Mouse (Mus musculus) retina, embryonic 14.5 days (tissue): ENCODE measurements around the gene Hdac5.
A peak's percentile ranks its signal among the peaks of the same experiment; 100 is the strongest.
"Not testable (repeated sequence)": the region's sequence is repeated elsewhere in the genome, so short reads cannot be mapped to it uniquely, and the experiment has no call there.

Source experiments
- DNase-seq: peaks from one replicate; pipeline ENCODE4 v3.0.0-alpha.2; 2015; ENCODE audit warnings: low spot score

Hdac5 gene

DNA sequence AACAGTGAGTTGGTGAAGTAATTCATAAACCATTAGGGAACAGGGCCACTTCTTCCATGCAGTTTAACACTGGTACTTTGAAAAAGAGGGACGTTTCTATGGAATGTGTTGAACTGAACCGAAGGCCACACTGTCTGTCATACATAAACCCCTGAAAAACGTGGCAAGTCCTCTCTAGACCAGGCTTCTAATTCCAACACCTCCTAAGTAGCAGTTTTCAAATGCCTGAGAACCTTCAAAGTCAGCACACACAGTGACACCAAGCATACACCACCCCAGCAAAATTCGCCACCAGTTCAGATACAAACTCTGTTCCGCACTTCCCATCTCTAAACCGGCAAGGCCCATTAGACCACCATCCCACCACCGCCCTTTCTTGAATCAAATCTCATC is 45.7 kb downstream of the Hdac5 start:
- DNase-seq = no peak

DNA sequence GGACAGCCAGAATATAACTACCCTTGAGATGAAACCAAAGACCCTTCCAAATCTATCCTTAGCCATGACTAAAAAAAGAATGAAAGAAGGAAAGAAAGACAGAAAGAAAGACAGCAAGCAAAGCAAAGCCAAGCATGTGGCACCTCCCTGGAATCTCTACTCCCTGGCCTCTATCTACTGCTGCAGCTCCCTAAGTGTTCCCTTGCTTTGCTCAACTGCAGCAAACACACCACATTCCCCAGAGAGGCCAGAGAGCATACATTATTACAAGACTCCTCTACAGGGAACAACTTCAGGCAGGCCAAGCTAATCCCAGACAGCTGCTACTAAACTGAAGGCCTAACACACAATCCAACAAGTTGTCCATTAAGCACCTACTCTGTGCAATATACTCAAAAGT is 50.1 kb downstream of the Hdac5 start:
- DNase-seq = no peak

DNA sequence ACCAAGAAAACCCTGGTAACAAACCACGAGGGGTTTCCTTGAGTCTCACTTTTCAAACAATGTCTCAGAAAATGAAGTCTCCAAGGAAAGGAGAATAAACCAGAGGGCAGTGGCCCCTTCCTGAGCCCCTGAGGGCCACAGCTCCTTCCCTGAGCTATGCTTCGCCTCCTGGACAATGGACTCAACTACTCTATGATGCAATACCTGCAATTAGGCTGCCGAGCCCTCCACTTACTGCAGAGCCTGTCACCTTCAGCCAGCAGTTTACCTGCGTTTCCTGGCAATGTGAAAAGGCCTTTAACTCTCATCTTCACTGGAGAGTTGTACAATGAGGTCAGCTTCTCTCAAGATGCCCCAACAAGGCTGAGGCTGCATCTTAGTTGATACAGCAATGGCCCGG is 61.3 kb downstream of the Hdac5 start:
- no peak for DNase-seq

DNA sequence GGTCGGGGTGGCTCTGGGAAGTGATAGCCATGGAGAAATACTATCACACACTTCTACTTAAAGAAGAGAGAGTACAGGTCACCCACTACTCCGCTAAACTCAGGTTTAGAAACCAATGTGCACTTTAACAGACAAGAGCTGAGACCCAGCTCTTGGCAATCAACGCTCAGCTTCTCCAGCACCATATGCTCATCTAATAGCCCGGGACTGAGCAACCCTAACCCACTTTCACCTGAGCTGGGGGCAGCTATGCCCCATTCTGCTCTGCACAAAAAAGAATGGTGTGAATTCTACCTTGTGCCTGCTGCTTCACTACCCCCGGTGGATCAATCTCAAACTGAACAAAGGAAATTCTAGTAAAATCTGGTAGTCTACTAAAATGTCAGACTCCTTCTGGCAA is 62.4 kb downstream of the Hdac5 start:
- DNase-seq = no peak

DNA sequence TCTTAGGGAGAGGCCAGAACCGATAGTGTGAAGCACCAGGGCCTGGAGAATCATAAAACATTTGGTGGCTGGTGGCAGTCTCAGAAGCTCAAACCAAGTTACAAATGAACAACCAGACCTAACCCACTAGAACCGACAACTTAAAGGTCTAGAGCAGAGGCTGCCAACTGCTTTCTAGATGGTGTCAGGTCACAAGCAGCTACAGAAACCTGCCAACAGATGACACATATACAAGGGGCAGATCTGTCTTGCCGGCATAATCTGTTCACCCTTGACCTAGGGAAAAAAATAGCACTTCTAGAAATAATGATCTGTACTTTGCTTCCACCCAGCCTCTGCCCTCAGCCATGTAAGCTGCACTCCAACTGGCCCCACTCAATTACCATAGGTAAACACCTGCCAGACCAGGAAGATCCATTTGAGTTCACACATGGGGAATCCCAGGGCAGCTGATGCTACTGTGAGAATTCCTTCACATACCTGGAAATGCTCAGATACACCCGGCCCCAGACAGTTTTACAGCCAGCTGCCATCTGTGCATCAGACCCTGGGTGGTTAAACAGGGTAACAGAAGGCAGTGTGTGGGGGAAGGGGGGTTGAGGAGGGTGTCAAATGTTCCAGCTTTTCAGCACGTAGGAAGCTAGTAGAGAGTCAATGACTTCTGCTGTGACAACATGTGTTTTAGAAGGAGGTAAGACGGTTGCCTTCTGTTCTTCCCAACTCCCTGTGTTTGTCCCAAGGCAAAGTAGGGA is 63.8 kb downstream of the Hdac5 start:
- DNase-seq = no peak

DNA sequence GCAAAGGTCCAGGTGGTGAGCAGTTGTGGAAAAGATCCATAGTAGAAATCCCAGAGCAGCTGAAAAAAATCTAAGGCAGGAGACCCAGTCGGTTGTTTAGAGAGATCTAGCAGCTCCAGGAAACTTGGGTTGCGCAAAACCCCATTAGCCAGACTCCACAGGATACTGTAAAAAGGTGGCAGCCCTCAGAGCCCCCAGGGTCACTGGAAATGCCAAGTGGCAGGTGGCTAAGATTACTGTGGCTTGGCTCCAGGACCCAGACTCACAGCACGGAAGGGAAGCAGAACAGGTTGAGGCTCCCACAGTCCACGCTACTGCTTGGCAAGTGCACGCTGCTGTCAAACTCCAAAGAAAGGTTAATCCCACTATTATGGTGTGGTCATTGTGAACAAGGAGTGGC is 70.2 kb downstream of the Hdac5 start:
- no peak for DNase-seq

DNA sequence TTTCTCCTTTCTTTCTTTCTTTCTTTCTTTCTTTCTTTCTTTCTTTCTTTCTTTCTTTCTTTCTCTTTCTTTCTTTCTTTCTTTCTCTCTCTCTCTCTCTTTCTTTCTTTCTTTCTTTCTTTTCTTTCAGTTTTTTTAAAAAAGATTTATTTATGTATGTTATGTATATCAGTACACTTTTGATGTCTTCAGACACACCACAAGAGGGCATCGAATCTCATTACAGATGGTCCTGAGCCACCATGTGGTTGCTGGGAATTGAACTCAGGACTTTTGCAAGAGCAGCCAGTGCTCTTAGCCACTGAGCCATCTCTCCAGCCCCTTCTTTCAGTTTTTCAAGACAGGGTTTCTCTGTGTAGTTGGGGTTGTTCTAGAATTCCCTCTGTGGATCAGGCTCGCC is 71.9 kb downstream of the Hdac5 start:
- DNase-seq = not testable (repeated sequence)

DNA sequence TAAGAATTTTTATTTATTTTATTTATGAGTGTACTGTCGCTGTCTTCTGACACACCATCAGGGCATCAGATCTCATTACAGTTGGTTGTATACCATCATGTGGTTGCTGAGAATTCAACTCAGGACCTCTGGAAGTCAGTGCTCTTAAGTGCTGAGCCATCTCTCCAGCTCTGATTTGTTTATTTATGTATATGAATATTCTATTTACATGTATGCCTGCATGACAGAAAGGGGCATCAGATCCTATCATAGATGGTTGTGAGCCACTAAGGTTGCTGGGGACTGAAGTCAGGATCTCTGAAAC is 73.2 kb downstream of the Hdac5 start:
- no peak for DNase-seq

DNA sequence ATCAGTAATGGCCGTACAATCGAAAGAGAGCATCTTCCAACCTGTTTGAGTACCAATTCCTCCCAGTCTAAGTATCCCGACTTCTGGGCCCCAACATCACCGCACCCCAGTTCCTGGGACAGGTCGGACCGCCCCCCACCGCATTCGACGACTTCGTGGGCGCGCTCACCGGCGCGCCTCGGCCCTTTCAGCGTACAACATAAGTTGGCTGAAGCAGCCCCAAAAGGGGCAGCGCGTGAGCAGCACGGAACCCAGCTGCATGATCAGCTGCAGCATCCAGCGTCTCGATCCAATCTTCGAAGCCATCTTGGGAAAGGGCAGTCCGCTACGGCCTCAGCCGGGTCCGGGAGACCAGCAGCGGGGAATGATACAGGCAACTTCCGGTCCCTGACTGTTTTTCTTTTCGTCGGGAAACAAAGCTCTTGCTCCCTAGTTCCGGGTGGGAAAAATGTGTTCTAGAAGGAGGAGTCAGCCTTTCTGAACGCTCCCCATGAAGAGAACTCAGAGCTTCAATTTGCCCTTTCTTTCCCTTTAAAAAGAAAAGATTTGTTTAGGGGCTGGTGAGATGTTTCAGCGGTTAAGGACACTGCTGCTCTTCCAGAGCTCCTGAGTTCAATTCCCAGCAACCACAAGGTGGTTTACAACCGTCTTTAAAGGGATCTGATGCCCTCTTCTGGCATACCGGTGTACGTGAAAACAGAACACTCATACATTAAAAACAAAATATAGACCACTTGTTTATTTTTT is 73.8 kb downstream of the Hdac5 start, which contains the start of gene Tmem101:
Gene Tmem101 (minus strand): TSS at position 366 of the 747 bp plus-strand sequence.
- DNase-seq = peak; percentile 95

DNA sequence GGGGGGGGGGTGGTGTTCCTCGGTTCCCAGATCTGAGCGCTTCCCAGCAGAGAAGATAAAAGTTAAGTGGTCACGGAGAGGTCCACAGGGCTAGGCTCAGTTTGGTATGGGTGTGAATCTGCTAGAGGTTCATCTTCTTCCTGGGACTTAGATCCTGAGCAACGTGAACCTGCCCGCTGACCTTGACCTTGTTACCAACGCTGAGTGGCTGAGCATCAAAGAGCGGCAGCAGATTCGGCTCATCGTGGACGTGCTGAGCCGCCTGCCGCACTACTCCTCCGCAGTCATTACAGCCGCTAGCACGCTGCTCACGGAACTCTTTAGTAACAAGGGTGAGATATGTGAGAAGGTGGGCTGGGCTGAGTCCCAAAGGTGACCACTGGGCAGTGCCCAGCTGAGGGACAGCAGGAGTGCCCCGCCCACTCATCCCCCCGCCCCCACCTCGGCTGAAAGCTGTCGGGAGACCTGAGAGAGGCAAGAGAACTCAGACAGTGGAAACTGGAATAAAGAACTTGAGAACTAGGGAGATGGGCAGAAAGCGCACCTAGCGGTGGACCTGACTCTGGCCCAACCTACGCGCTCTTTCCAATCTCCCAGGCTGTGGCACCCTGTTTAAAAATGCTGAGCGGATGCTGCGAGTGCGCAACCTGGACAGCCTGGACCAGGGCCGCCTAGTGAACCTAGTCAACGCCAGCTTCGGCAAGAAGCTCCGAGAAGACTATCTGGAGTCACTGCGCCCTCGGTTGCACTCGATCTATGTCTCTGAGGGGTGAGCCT is 82.6 kb downstream of the Hdac5 start:
- no peak for DNase-seq

DNA sequence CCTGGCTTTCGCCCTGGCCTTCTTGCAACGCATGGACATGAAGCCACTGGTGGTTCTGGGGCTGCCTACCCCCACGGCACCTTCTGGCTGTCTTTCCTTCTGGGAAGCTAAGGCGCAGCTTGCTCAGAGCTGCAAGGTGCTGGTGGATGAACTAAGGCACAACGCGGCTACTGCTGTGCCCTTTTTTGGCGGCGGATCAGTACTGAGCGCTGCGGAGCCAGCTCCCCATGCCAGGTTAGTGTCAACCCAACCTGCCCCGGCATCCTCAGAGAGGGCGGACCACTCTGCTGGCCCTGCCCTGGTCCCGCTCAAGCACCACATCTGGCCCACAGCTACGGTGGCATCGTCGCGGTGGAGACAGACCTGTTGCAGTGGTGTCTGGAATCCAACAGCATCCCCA is 83.4 kb downstream of the Hdac5 start:
- DNase-seq = no peak

DNA sequence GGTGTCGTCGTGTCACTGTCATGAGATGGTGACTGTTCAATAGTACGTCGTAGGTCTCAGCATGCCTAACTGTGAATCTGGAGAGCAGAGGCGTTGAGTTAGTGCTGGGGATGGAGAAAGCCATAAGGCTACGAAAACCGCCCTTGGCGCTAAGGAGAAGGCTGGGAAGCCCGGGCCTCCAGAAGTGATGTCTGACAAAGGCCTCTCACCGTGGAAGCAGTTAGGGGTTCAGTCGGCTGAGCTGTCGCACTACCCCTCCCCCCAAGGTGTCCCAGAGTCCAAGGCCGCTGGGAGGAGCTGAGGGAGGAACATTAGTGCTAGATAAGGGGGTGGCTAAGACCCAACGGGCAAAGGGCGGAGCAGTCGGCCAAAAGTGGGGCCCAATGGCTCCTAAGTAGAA is 84.0 kb downstream of the Hdac5 start:
- no peak for DNase-seq

DNA sequence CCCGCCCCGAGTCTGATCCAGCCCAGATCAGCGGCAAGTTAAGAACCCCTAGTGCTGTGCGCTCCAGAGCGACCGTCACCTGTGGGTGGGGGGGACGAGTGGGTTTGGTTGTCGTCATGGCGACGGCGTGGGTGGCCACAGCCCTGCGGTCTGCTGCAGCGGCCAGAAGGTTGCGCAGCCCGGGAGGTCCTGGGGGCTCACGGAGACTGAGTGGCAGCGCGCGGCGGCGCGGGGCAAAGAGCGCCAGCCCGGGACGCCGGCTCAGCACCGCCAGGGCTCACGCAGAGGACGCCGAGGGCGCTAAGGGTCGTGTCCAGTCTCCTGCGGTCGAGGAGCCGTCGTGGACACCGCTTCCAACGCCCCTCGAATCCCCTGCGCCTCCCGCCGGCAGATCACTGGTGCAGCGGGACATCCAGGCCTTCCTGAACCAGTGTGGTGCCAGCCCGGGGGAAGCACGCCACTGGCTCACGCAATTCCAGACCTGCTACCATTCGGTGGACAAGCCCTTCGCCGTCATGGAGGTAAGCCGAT is 84.4 kb downstream of the Hdac5 start, which contains the start of gene Nags:
Gene Nags (plus strand): TSS at position 43 of the 531 bp plus-strand sequence.
- peak; percentile 26 for DNase-seq

DNA sequence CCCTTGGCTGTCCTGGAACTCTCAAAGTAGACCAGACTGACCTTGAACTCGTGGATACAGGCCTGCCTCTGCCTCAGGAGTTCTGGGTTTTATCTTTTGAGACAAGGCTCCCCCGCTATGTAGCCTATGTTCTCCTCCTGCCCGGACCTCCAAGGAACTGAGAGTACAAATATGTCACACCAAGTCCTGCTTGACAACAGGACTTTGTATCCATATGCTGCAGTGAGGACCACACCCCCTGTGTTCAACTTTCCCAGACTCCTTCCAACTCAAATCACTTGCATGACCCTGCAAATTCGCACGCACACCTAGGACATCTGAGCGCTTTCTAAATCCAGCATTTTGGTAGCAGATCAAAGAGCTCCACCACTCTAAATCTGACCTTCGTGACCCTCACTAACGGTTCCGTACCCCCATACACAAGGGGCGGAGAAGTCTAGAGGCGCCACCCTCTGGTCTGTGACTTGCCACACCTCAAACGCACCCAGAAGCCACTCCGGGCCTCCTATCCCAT is 85.0 kb downstream of the Hdac5 start:
- peak; percentile 58 for DNase-seq
